In genomic region chr4:128877520-128877919, GRCm38 (mm10) we compare ENCODE assay signal across 14 mouse cellular contexts. TPM values are rescaled to one million over a fixed set of nuclear protein-coding genes. Genes with fewer than 3 reads are reported as not detected.
A peak's percentile ranks its signal among the peaks of the same experiment; 100 is the strongest.
DNase-seq lines count a peak whose midpoint lies in the region; ATAC-seq and TF ChIP-seq lines count a peak whose summit lies in the region.
"Had no signal": no experiment of that assay in that cellular context is flagged by ENCODE, and none has a peak within 500 bp of the region (broad histone marks: within the 10 kb centered on the region; RNA-seq: fewer than 3 reads in every experiment).

No protein-coding gene starts in this region.

- H3K4me2 ChIP-seq in hindbrain, embryonic 13.5 days = no peak overlapping the region
- no peak overlapping the region for H3K4me2 ChIP-seq in midbrain, embryonic 12.5 days (replicated peaks)
- H3K4me2 ChIP-seq: lung, embryonic 15.5 days; stomach, embryonic 15.5 days had no signal

- H3K4me3 ChIP-seq in hindbrain, embryonic 13.5 days = no peak overlapping the region
- no peak overlapping the region for H3K4me3 ChIP-seq in midbrain, embryonic 12.5 days
- H3K4me3 ChIP-seq: lung, embryonic 15.5 days; stomach, embryonic 15.5 days had no signal

- H3K4me1 ChIP-seq in hindbrain, embryonic 13.5 days (replicated peaks) = peaks cover 32% of the 10 kb centered on the region
- peaks cover 23% of the 10 kb centered on the region for H3K4me1 ChIP-seq in midbrain, embryonic 12.5 days
- H3K4me1 ChIP-seq: stomach, embryonic 15.5 days had no signal

- TF ChIP-seq CTCF in brain, embryonic 14.5 days (IDR thresholded peaks at IDR 0.05; ENCODE audit: borderline replicate concordance, extremely low read depth, insufficient read depth, insufficient read length) = no peak

- DNase-seq in A20 (ENCODE audit: low read depth, low spot score) = peak; percentile 37
- peak; percentile 53 for DNase-seq in brain, embryonic 14.5 days (ENCODE audit: low read depth)
- no peak for DNase-seq in kidney, postnatal 25 days
- no peak for DNase-seq in kidney, adult 11 months
- DNase-seq in thymus, postnatal 10 days (ENCODE audit: low spot score in 2 of 2) = no peak
- DNase-seq: adrenal gland, adult 8-10 months; cerebellum, postnatal 25 days; liver; right cerebral cortex, postnatal 4 days had no signal

- no peaks in the 10 kb centered on the region for H3K9me3 ChIP-seq in hindbrain, embryonic 13.5 days
- 0 out of 2 replicates have a peak, but pooled peaks cover 4% of the 10 kb centered on the region for H3K9me3 ChIP-seq in midbrain, embryonic 12.5 days
- H3K9me3 ChIP-seq: stomach, embryonic 15.5 days had no signal

- TF ChIP-seq POLR2A in brain, embryonic 14.5 days (IDR thresholded peaks at IDR 0.05; ENCODE audit: borderline replicate concordance, extremely low read depth, insufficient read depth, insufficient read length, poor library complexity, severe bottlenecking) = no peak

- 9% methylated on average over 6 of the region's 6 CpGs for WGBS in hindbrain, embryonic 13.5 days
- WGBS in midbrain, embryonic 12.5 days = 14% methylated on average over 6 of the region's 6 CpGs

- no peaks in the 10 kb centered on the region for H3K27me3 ChIP-seq in hindbrain, embryonic 13.5 days
- 0 out of 2 replicates have a peak, but pooled peaks cover 12% of the 10 kb centered on the region for H3K27me3 ChIP-seq in midbrain, embryonic 12.5 days
- H3K27me3 ChIP-seq: lung, embryonic 15.5 days; stomach, embryonic 15.5 days had no signal

- 0 out of 2 replicates have a peak overlapping the region, but pooled peaks have one; percentile 2 for H3K9ac ChIP-seq in hindbrain, embryonic 13.5 days
- no peak overlapping the region for H3K9ac ChIP-seq in midbrain, embryonic 12.5 days (replicated peaks)
- H3K9ac ChIP-seq: lung, embryonic 15.5 days; stomach, embryonic 15.5 days had no signal

- H3K27ac ChIP-seq in hindbrain, embryonic 13.5 days = peak overlapping the region; percentile 68
- H3K27ac ChIP-seq in midbrain, embryonic 12.5 days (replicated peaks) = 0 out of 2 replicates have a peak overlapping the region, but pooled peaks have one; percentile 36
- H3K27ac ChIP-seq: kidney, postnatal 0 days; lung, embryonic 15.5 days; stomach, embryonic 15.5 days had no signal

- no peak for ATAC-seq in hindbrain, embryonic 13.5 days (ENCODE audit: low FRiP score)
- ATAC-seq in midbrain, embryonic 12.5 days (ENCODE audit: low FRiP score, low read depth) = no peak

- no peaks in the 10 kb centered on the region for H3K36me3 ChIP-seq in hindbrain, embryonic 13.5 days
- no peaks in the 10 kb centered on the region for H3K36me3 ChIP-seq in midbrain, embryonic 12.5 days
- H3K36me3 ChIP-seq: lung, embryonic 15.5 days; stomach, embryonic 15.5 days had no signal

RNA-seq across cellular contexts. Expression of gene Trim62, which starts 5.9 kb away (rescaled TPM):
- polyA plus RNA-seq in brain, embryonic 14.5 days (2012; rRNA removed) = 15.4 and 33.5 TPM in 2 replicates
- 19.2 and 20.0 TPM in 2 replicates for polyA plus RNA-seq in hindbrain, embryonic 13.5 days (2015; fragmentation: Nextera tagmentation; extraction: Ambion mirVana)
- 14.9 and 16.7 TPM in 2 replicates for polyA plus RNA-seq in midbrain, embryonic 12.5 days (2016; fragmentation: Nextera tagmentation; extraction: Ambion mirVana)

Comparison
In these comparisons a context has a peak if more than half of its experiments do, and no peak if none do; other contexts are left out.
1. DNase-seq: peak in A20 (single experiment) and brain, embryonic 14.5 days (single experiment); none in kidney, postnatal 25 days (0 of 2), kidney, adult 11 months (single experiment) and thymus, postnatal 10 days (0 of 2).